Mouse (Mus musculus): Measurements from ENCODE around the gene Casq2. TPM values are rescaled to one million over a fixed set of nuclear protein-coding genes. Genes with fewer than 3 reads are reported as not detected.
"Not testable (repeated sequence)": the region's sequence is repeated elsewhere in the genome, so short reads cannot be mapped to it uniquely, and the experiment has no call there.

The Casq2 gene
- polyA plus RNA-seq, 1 experiment from 2014 or later = 5.6 TPM

DNA sequence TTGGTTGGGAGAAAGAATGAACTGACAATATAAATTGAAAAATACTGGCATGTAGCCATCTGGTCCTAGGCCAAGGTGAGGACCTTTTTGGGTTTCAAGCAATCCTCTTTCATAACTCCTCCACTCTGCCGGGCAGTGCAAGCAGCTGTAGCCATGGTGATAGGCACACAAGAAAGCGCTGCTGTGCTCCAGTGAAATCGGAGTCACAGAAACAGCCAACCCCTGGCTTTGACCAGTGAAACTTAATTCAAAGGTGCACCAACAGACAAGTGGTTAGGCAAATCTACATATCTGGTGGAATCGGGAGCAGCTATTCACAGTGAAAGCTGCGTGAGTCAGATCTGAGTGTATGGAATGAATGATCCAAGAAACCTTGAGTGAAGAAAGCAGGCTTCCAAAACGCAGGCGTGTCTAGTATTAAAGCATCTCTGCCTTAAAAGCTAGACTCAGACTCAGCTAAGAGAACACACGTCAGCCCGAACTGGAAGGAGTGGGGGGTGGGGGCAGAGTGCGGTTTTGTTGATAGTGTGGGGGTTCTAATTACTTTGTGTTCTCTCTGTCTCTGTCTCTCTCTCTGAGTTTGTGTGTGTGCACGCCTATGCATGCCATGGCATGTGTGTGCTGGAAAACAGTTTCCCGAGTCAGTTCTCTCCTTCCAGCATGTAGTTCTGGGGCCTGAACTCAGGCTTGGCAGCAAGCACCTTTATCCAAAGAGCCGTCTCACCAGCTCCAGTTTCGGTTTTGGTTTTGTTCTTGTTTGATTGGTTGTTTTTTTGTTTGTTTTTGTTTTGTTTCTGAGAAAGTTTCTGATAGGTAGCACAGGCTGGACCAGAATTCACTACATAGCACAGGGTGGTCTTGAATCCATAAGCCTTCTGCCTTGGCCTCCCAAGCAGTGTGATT is 73.5 kb downstream of the Casq2 start:
- H3K36me3 ChIP-seq = peaks cover 82% of the 10 kb centered on the region
- DNase-seq (ENCODE audit: low spot score) = peak; percentile 70

GRCm38 (mm10) chr3:102163861-102164260 is 77.6 kb downstream of the Casq2 start:
- H3K9me3 ChIP-seq; H3K27me3 ChIP-seq (ENCODE audit: insufficient read depth, poor library complexity, severe bottlenecking); DNase-seq (ENCODE audit: low spot score); H3K4me3 ChIP-seq: not testable (repeated sequence)
- peaks cover 48% of the 10 kb centered on the region for H3K4me1 ChIP-seq
- 79% methylated on average over 1 of the region's 1 CpGs for WGBS
- peak overlapping the region; percentile 85; the same call in 1 of the 2 replicates for H3K27ac ChIP-seq
- H3K36me3 ChIP-seq = peaks cover 65% of the 10 kb centered on the region

More for the DNA sequence above, 73.5 kb downstream of the Casq2 start:
- Histone ChIP-seq H3K4me1 (peaks cover 11% of the 10 kb centered on the region), H3K27me3 (ENCODE audit: insufficient read depth, poor library complexity, severe bottlenecking) (no peaks in the 10 kb centered on the region), H3K9me3 (no peaks in the 10 kb centered on the region), H3K4me3 (no peak overlapping the region), H3K27ac (no peak overlapping the region)
- WGBS = 76% methylated on average over 14 of the region's 14 CpGs

DNA sequence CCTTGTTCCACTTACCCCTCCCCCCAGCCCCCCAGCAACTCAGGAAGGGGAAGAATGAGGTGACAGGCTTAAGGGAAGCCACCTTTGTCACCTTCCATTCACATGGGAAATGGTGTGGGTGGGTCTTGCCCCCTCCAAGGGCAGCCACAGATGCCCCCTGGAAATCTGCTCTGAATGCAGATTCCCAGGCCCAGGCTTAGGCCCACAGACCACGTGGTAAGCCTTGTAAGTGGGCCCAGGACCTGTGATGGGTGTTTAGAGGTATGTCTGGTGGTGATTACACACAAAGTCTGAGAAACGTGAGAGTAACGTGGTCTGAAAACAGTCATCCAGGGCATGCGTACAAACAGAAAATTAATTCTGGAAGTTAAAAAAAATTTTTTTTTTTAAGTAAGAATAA is 78.7 kb downstream of the Casq2 start:
- no peak for DNase-seq (ENCODE audit: low spot score)
- WGBS = 67% methylated on average over 4 of the region's 4 CpGs
- no peaks in the 10 kb centered on the region for H3K9me3 ChIP-seq
- H3K36me3 ChIP-seq = peaks cover 56% of the 10 kb centered on the region
- no peaks in the 10 kb centered on the region for H3K27me3 ChIP-seq (ENCODE audit: insufficient read depth, poor library complexity, severe bottlenecking)
- peak overlapping the region; percentile 85 for H3K27ac ChIP-seq
- peak overlapping the region; percentile 32 for H3K4me3 ChIP-seq
- peaks cover 50% of the 10 kb centered on the region for H3K4me1 ChIP-seq

DNA sequence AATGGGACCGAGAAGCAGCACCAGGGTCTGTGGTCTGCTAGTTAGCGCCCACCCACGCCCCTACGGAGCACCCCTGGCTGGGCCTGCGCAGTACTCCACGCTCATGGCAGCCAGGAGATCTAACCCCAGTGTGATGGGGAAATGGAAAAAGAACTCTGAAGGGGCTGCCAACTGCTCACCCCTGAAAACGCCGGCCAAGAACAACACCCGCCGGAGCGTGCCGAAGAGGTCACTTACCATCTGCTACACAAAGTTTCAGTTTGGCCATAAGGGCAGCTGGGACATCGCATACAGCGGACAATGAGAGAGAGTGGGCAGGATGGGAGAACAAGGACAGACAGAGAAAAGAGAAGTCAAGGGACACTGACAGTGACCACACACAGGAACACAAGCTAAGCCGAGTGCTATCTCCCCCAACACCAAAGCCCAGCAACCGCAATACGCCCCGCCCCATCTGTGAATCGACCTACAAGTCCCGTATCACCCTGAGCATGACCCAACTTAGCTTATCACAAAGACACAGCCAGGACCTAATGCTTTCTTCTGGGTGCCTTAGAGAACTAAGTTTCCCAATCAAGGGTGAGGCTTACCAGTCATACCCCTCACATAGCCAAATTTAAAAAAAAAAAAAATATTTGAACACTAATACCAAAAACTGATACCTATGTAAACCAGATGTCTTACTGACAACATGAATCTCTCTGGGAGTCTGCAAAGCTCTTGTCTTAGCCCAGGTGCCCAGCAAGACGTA is 79.5 kb downstream of the Casq2 start:
- Histone ChIP-seq H3K4me3 (peak overlapping the region; percentile 32), H3K27ac (peak overlapping the region; percentile 85), H3K36me3 (peaks cover 51% of the 10 kb centered on the region), H3K9me3 (no peaks in the 10 kb centered on the region), H3K4me1 (peaks cover 56% of the 10 kb centered on the region), H3K27me3 (ENCODE audit: insufficient read depth, poor library complexity, severe bottlenecking) (no peaks in the 10 kb centered on the region)
- peak; percentile 95 for DNase-seq (ENCODE audit: low spot score)
- 71% methylated on average over 21 of the region's 21 CpGs for WGBS

DNA sequence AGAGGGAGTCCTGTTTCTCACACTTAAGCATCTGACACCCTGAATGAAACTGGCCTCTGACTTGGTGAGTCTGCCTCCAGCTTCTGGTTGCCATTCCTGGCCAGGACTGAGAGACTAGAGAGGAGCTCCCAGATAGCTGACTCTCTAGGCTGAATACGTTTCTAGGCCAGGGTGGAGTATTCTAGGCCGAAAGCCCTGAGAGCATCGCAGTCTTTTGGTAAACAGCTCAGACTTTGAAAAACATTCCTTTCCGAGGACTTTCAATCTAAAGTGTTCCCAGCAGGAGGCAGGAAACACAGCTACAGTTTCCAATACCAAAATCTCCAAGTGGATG is 80.0 kb downstream of the Casq2 start:
- H3K4me3 ChIP-seq = no peak overlapping the region
- H3K9me3 ChIP-seq = no peaks in the 10 kb centered on the region
- 43% methylated on average over 4 of the region's 4 CpGs for WGBS
- H3K27me3 ChIP-seq (ENCODE audit: insufficient read depth, poor library complexity, severe bottlenecking) = no peaks in the 10 kb centered on the region
- no peak for DNase-seq (ENCODE audit: low spot score)
- peak overlapping the region; percentile 85 for H3K27ac ChIP-seq
- peaks cover 56% of the 10 kb centered on the region for H3K4me1 ChIP-seq
- peaks cover 45% of the 10 kb centered on the region for H3K36me3 ChIP-seq

- no peaks in the 10 kb centered on the region for H3K27me3 ChIP-seq (ENCODE audit: insufficient read depth, poor library complexity, severe bottlenecking)
- 79% methylated on average over 8 of the region's 8 CpGs for WGBS
- peaks cover 40% of the 10 kb centered on the region for H3K36me3 ChIP-seq
- no peak overlapping the region for H3K4me3 ChIP-seq
- H3K27ac ChIP-seq = peak overlapping the region; percentile 85
- H3K9me3 ChIP-seq = no peaks in the 10 kb centered on the region
- peaks cover 58% of the 10 kb centered on the region for H3K4me1 ChIP-seq
- no peak for DNase-seq (ENCODE audit: low spot score)
Observed at GRCm38 (mm10) chr3:102166794-102167193, 80.6 kb downstream of the Casq2 start.

DNA sequence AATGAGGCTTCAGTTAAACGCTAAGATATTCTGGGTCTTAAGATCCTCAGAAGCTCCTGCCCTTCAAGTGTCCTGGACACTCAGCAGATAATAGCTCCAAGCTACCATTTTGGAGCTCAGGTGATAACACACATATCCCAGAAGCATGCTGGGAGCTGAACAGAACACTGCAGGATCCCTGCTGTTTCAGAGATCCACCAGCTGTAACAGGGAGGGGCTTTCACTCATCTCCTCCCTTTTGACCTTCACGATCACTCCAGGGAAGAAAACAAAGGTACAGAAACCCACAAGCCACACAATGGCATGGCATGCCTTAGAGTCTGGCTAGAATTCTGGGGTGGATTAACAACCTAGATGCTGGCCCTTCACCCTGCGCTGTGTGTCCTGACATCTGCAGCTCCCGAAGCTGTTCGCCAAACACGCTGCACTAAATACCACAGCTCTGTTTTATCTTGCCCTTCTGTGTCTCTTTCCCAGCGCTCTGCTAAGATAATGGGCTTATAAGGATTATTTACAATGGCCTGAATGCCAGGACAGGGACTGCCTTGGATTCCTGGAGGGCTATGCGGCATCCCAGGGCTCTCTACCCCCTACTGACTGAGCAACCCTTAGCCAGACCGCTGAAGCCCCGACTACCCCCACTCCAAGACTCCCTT is 81.5 kb downstream of the Casq2 start:
- peaks cover 64% of the 10 kb centered on the region for H3K4me1 ChIP-seq
- DNase-seq (ENCODE audit: low spot score) = no peak
- H3K4me3 ChIP-seq = peak overlapping the region; percentile 27; the same call in 1 of the 2 replicates
- H3K27me3 ChIP-seq (ENCODE audit: insufficient read depth, poor library complexity, severe bottlenecking) = no peaks in the 10 kb centered on the region
- H3K36me3 ChIP-seq = peaks cover 32% of the 10 kb centered on the region
- 6% methylated on average over 10 of the region's 10 CpGs for WGBS
- H3K9me3 ChIP-seq = no peaks in the 10 kb centered on the region
- H3K27ac ChIP-seq = peak overlapping the region; percentile 85

GRCm38 (mm10) chr3:102169197-102169905 is 83.1 kb downstream of the Casq2 start:
- H3K9me3 ChIP-seq = no peaks in the 10 kb centered on the region
- H3K36me3 ChIP-seq = peaks cover 16% of the 10 kb centered on the region
- 41% methylated on average over 13 of the region's 13 CpGs for WGBS
- H3K27me3 ChIP-seq (ENCODE audit: insufficient read depth, poor library complexity, severe bottlenecking) = no peaks in the 10 kb centered on the region
- peaks cover 80% of the 10 kb centered on the region for H3K4me1 ChIP-seq
- H3K27ac ChIP-seq = peak overlapping the region; percentile 85
- H3K4me3 ChIP-seq = no peak overlapping the region
- DNase-seq (ENCODE audit: low spot score) = peak; percentile 91

GRCm38 (mm10) chr3:102174118-102174865 is 88.1 kb downstream of the Casq2 start:
- Histone ChIP-seq H3K27ac (peak overlapping the region; percentile 72), H3K36me3 (peaks cover 9% of the 10 kb centered on the region; the same call in 1 of the 2 replicates), H3K4me3 (no peak overlapping the region), H3K27me3 (ENCODE audit: insufficient read depth, poor library complexity, severe bottlenecking) (no peaks in the 10 kb centered on the region), H3K4me1 (peaks cover 52% of the 10 kb centered on the region), H3K9me3 (no peaks in the 10 kb centered on the region)
- WGBS = 34% methylated on average over 8 of the region's 8 CpGs
- DNase-seq (ENCODE audit: low spot score) = no peak

DNA sequence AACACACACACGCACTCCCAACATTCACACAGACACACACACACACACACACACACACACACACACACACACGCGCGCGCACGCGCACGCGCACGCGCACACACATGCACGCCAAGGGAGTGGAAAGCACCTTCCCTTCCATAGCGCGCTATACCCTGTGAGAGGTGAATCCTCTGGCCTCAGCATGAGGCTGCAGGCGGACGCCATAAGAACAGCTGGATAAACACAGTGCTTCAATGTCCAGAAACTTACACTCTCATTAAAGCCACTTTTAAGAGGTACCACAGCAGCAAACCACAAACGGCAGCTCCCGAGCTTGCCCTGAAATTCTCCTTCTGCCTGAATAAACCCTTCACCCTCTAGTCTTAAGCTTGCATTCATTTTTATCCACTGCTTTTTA is 89.5 kb downstream of the Casq2 start:
- 96% methylated on average over 18 of the region's 18 CpGs for WGBS
- Histone ChIP-seq H3K4me1 (peaks cover 46% of the 10 kb centered on the region), H3K36me3 (peaks cover 9% of the 10 kb centered on the region; the same call in 1 of the 2 replicates), H3K27ac (peak overlapping the region; percentile 72), H3K27me3 (ENCODE audit: insufficient read depth, poor library complexity, severe bottlenecking) (no peaks in the 10 kb centered on the region), H3K4me3 (no peak overlapping the region), H3K9me3 (no peaks in the 10 kb centered on the region)
- no peak for DNase-seq (ENCODE audit: low spot score)

DNA sequence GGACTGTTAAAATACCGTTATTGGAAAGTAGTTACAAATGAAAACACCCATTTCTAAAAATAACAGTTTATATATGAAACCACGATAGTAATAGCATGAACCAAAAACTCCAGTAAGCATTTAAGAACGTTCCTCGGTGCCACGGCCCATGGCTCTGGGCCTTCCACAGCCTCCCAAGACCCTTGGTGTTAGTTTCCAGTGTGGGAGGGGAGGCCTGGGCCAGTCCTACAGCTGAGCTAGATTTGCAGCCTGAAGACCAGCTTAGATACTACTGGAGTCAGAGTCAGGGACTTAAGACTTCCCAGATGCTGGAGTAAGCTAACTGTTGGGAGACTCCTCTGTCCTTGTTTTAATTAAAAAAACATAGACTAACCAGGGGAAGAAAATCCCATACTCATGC is 89.9 kb downstream of the Casq2 start:
- Histone ChIP-seq H3K36me3 (peaks cover 10% of the 10 kb centered on the region; the same call in 1 of the 2 replicates), H3K4me1 (peaks cover 50% of the 10 kb centered on the region), H3K27ac (no peak overlapping the region), H3K27me3 (ENCODE audit: insufficient read depth, poor library complexity, severe bottlenecking) (no peaks in the 10 kb centered on the region), H3K4me3 (no peak overlapping the region), H3K9me3 (no peaks in the 10 kb centered on the region)
- no peak for DNase-seq (ENCODE audit: low spot score)
- 90% methylated on average over 5 of the region's 5 CpGs for WGBS

Measured in heart, embryonic 10.5 days (tissue).